Mouse (Mus musculus) bone marrow macrophage, adult 2 months (primary cell): ENCODE measurements around the gene Mycbp.

ENCODE experiments used
- CTCF ChIP-seq: IDR thresholded peaks from 2 replicates; pipeline ENCODE4 v1.5.1; 2012; ENCODE audit warnings: low read depth, mild to moderate bottlenecking, low read length, moderate library complexity
- POLR2A ChIP-seq: IDR thresholded peaks from 2 replicates; pipeline ENCODE4 v1.6.1; 2012; ENCODE audit warnings: mild to moderate bottlenecking, low read depth, low read length, borderline replicate concordance

GRCm38 (mm10) chr4:123934306-123934705 lies 29.7 kb downstream of the Mycbp start:
- TF ChIP-seq POLR2A (no peak), CTCF (no peak)
